Mouse (Mus musculus): Measurements from ENCODE around the gene Hdac5. TPM values are rescaled to one million over a fixed set of nuclear protein-coding genes. Genes with fewer than 3 reads are reported as not detected.

Gene Hdac5
- polyA plus RNA-seq, 1 experiment from 2014 or later = 36.8 TPM

- Histone ChIP-seq H3K4me1 (replicated peaks; ENCODE audit: control insufficient read depth, insufficient read depth, low read length) (0 out of 2 replicates have a peak, but pooled peaks cover 2% of the 10 kb centered on the region), H3K27ac (ENCODE audit: low read depth, low read length) (no peak overlapping the region), H3K36me3 (ENCODE audit: control insufficient read depth, insufficient read depth, low read length) (peaks cover under 1% of the 10 kb centered on the region; the same call in 1 of the 2 replicates), H3K4me2 (ENCODE audit: low read depth, low read length, severe bottlenecking) (no peak overlapping the region), H3K9me3 (ENCODE audit: control insufficient read depth, low read length) (no peaks in the 10 kb centered on the region), H3K9ac (ENCODE audit: low read length) (no peak overlapping the region), H3K27me3 (ENCODE audit: control insufficient read depth, insufficient read depth, low read length) (no peaks in the 10 kb centered on the region), H3K4me3 (ENCODE audit: low read depth, low read length) (no peak overlapping the region)
- 97% methylated on average over 7 of the region's 7 CpGs for WGBS
- DNase-seq (ENCODE audit: low spot score) = no peak
- ATAC-seq (replicated peaks; ENCODE audit: low FRiP score) = no peak
Measured at GRCm38 (mm10) chr11:102263211-102263610, 33.2 kb upstream of the Hdac5 start.

GRCm38 (mm10) chr11:102258521-102258920 is 28.6 kb upstream of the Hdac5 start:
- WGBS = 92% methylated on average over 3 of the region's 3 CpGs
- Histone ChIP-seq H3K4me1 (replicated peaks; ENCODE audit: control insufficient read depth, insufficient read depth, low read length) (no peaks in the 10 kb centered on the region; the same call in 1 of the 2 replicates), H3K4me2 (ENCODE audit: low read depth, low read length, severe bottlenecking) (no peak overlapping the region), H3K4me3 (ENCODE audit: low read depth, low read length) (no peak overlapping the region), H3K36me3 (ENCODE audit: control insufficient read depth, insufficient read depth, low read length) (peaks cover 2% of the 10 kb centered on the region; the same call in 1 of the 2 replicates), H3K9ac (ENCODE audit: low read length) (no peak overlapping the region), H3K27me3 (ENCODE audit: control insufficient read depth, insufficient read depth, low read length) (no peaks in the 10 kb centered on the region), H3K27ac (ENCODE audit: low read depth, low read length) (no peak overlapping the region), H3K9me3 (ENCODE audit: control insufficient read depth, low read length) (no peaks in the 10 kb centered on the region)
- no peak for DNase-seq (ENCODE audit: low spot score)
- ATAC-seq (replicated peaks; ENCODE audit: low FRiP score) = no peak

GRCm38 (mm10) chr11:102258095-102258494 is 28.1 kb upstream of the Hdac5 start:
- Histone ChIP-seq H3K9me3 (ENCODE audit: control insufficient read depth, low read length) (no peaks in the 10 kb centered on the region), H3K9ac (ENCODE audit: low read length) (no peak overlapping the region), H3K36me3 (ENCODE audit: control insufficient read depth, insufficient read depth, low read length) (peaks cover 2% of the 10 kb centered on the region; the same call in 1 of the 2 replicates), H3K4me1 (replicated peaks; ENCODE audit: control insufficient read depth, insufficient read depth, low read length) (no peaks in the 10 kb centered on the region; the same call in 1 of the 2 replicates), H3K27ac (ENCODE audit: low read depth, low read length) (no peak overlapping the region), H3K4me2 (ENCODE audit: low read depth, low read length, severe bottlenecking) (no peak overlapping the region), H3K27me3 (ENCODE audit: control insufficient read depth, insufficient read depth, low read length) (no peaks in the 10 kb centered on the region), H3K4me3 (ENCODE audit: low read depth, low read length) (no peak overlapping the region)
- 85% methylated on average over 6 of the region's 6 CpGs for WGBS
- no peak for DNase-seq (ENCODE audit: low spot score)
- ATAC-seq (replicated peaks; ENCODE audit: low FRiP score) = no peak

GRCm38 (mm10) chr11:102257514-102257913 is 27.5 kb upstream of the Hdac5 start:
- ATAC-seq (replicated peaks; ENCODE audit: low FRiP score) (no peak), DNase-seq (ENCODE audit: low spot score) (peak; percentile 75)
- Histone ChIP-seq H3K36me3 (ENCODE audit: control insufficient read depth, insufficient read depth, low read length) (peaks cover 2% of the 10 kb centered on the region; the same call in 1 of the 2 replicates), H3K9me3 (ENCODE audit: control insufficient read depth, low read length) (no peaks in the 10 kb centered on the region), H3K4me3 (ENCODE audit: low read depth, low read length) (no peak overlapping the region), H3K4me1 (replicated peaks; ENCODE audit: control insufficient read depth, insufficient read depth, low read length) (no peaks in the 10 kb centered on the region; the same call in 1 of the 2 replicates), H3K9ac (ENCODE audit: low read length) (no peak overlapping the region), H3K27me3 (ENCODE audit: control insufficient read depth, insufficient read depth, low read length) (no peaks in the 10 kb centered on the region), H3K27ac (ENCODE audit: low read depth, low read length) (no peak overlapping the region), H3K4me2 (ENCODE audit: low read depth, low read length, severe bottlenecking) (no peak overlapping the region)
- WGBS = 28% methylated on average over 9 of the region's 9 CpGs

GRCm38 (mm10) chr11:102249351-102250090 is 19.6 kb upstream of the Hdac5 start:
- WGBS = 15% methylated on average over 9 of the region's 9 CpGs
- ATAC-seq (replicated peaks; ENCODE audit: low FRiP score) (no peak), DNase-seq (ENCODE audit: low spot score) (no peak)
- H3K4me1 ChIP-seq (replicated peaks; ENCODE audit: control insufficient read depth, insufficient read depth, low read length) = peaks cover 16% of the 10 kb centered on the region; the same call in 1 of the 2 replicates
- H3K9ac ChIP-seq (ENCODE audit: low read length) = peak overlapping the region; percentile 70
- no peaks in the 10 kb centered on the region for H3K9me3 ChIP-seq (ENCODE audit: control insufficient read depth, low read length)
- H3K27me3 ChIP-seq (ENCODE audit: control insufficient read depth, insufficient read depth, low read length) = no peaks in the 10 kb centered on the region
- no peak overlapping the region for H3K27ac ChIP-seq (ENCODE audit: low read depth, low read length)
- peak overlapping the region; percentile 69 for H3K4me2 ChIP-seq (ENCODE audit: low read depth, low read length, severe bottlenecking)
- H3K4me3 ChIP-seq (ENCODE audit: low read depth, low read length) = peak overlapping the region; percentile 69
- H3K36me3 ChIP-seq (ENCODE audit: control insufficient read depth, insufficient read depth, low read length) = peaks cover 2% of the 10 kb centered on the region; the same call in 1 of the 2 replicates

GRCm38 (mm10) chr11:102248630-102249230 is 18.8 kb upstream of the Hdac5 start, which contains the start of gene BC030867:
BC030867 (plus strand) TSS chr11:102248882.
- Histone ChIP-seq H3K4me2 (ENCODE audit: low read depth, low read length, severe bottlenecking) (peak within 1 kb of the TSS; percentile 69), H3K4me1 (replicated peaks; ENCODE audit: control insufficient read depth, insufficient read depth, low read length) (peaks cover 16% of the 10 kb centered on the region; the same call in 1 of the 2 replicates), H3K9me3 (ENCODE audit: control insufficient read depth, low read length) (no peaks in the 10 kb centered on the region), H3K36me3 (ENCODE audit: control insufficient read depth, insufficient read depth, low read length) (peaks cover 2% of the 10 kb centered on the region; the same call in 1 of the 2 replicates), H3K4me3 (ENCODE audit: low read depth, low read length) (peak within 1 kb of the TSS; percentile 69), H3K9ac (ENCODE audit: low read length) (peak within 1 kb of the TSS; percentile 70), H3K27me3 (ENCODE audit: control insufficient read depth, insufficient read depth, low read length) (no peaks in the 10 kb centered on the region), H3K27ac (ENCODE audit: low read depth, low read length) (peak within 1 kb of the TSS; percentile 32; the same call in 1 of the 2 replicates)
- DNase-seq (ENCODE audit: low spot score) = peak; percentile 97
- under 1% methylated on average over 41 of the region's 41 CpGs for WGBS
- ATAC-seq (replicated peaks; ENCODE audit: low FRiP score) = peak; percentile 61

GRCm38 (mm10) chr11:102246871-102247270 is 16.9 kb upstream of the Hdac5 start:
- Histone ChIP-seq H3K36me3 (ENCODE audit: control insufficient read depth, insufficient read depth, low read length) (no peaks in the 10 kb centered on the region), H3K27ac (ENCODE audit: low read depth, low read length) (no peak overlapping the region), H3K9ac (ENCODE audit: low read length) (no peak overlapping the region), H3K4me1 (replicated peaks; ENCODE audit: control insufficient read depth, insufficient read depth, low read length) (peaks cover 16% of the 10 kb centered on the region; the same call in 1 of the 2 replicates), H3K9me3 (ENCODE audit: control insufficient read depth, low read length) (no peaks in the 10 kb centered on the region), H3K27me3 (ENCODE audit: control insufficient read depth, insufficient read depth, low read length) (no peaks in the 10 kb centered on the region), H3K4me3 (ENCODE audit: low read depth, low read length) (no peak overlapping the region), H3K4me2 (ENCODE audit: low read depth, low read length, severe bottlenecking) (no peak overlapping the region)
- WGBS = 88% methylated on average over 4 of the region's 4 CpGs
- ATAC-seq (replicated peaks; ENCODE audit: low FRiP score) (no peak), DNase-seq (ENCODE audit: low spot score) (no peak)

GRCm38 (mm10) chr11:102246273-102246635 is 16.3 kb upstream of the Hdac5 start:
- no peak overlapping the region for H3K4me2 ChIP-seq (ENCODE audit: low read depth, low read length, severe bottlenecking)
- H3K9me3 ChIP-seq (ENCODE audit: control insufficient read depth, low read length) = no peaks in the 10 kb centered on the region
- peaks cover 16% of the 10 kb centered on the region; the same call in 1 of the 2 replicates for H3K4me1 ChIP-seq (replicated peaks; ENCODE audit: control insufficient read depth, insufficient read depth, low read length)
- no peak overlapping the region for H3K27ac ChIP-seq (ENCODE audit: low read depth, low read length)
- no peak for ATAC-seq (replicated peaks; ENCODE audit: low FRiP score)
- no peaks in the 10 kb centered on the region for H3K36me3 ChIP-seq (ENCODE audit: control insufficient read depth, insufficient read depth, low read length)
- no peak for DNase-seq (ENCODE audit: low spot score)
- H3K9ac ChIP-seq (ENCODE audit: low read length) = no peak overlapping the region
- 94% methylated on average over 6 of the region's 6 CpGs for WGBS
- no peak overlapping the region for H3K4me3 ChIP-seq (ENCODE audit: low read depth, low read length)
- no peaks in the 10 kb centered on the region for H3K27me3 ChIP-seq (ENCODE audit: control insufficient read depth, insufficient read depth, low read length)

All from forebrain, embryonic 11.5 days (tissue).